9 mouse cellular contexts compared by ENCODE assay signal in genomic region chr7:105553456-105554211, GRCm38 (mm10). TPM values are rescaled to one million over a fixed set of nuclear protein-coding genes. Genes with fewer than 3 reads are reported as not detected.
DNase-seq lines count a peak whose midpoint lies in the region; ATAC-seq and TF ChIP-seq lines count a peak whose summit lies in the region.
"Had no signal": no experiment of that assay in that cellular context is flagged by ENCODE, and none has a peak within 500 bp of the region (broad histone marks: within the 10 kb centered on the region; RNA-seq: fewer than 3 reads in every experiment).

No protein-coding gene starts in this region.

- H3K9ac ChIP-seq in heart, embryonic 13.5 days: peak overlapping the region; percentile 91
- H3K9ac ChIP-seq in ES-Bruce4 (ENCODE audit: low read depth, poor library complexity, severe bottlenecking): peak overlapping the region; percentile 51
- H3K9ac ChIP-seq in forebrain, embryonic 13.5 days: peak overlapping the region; percentile 83
- H3K9ac ChIP-seq in liver, embryonic 11.5 days (ENCODE audit: low read depth, low read length): peak overlapping the region; percentile 42; the same call in 1 of the 2 replicates

- ATAC-seq in heart, embryonic 13.5 days (ENCODE audit: extremely low read depth, insufficient number of reproducible peaks, low FRiP score, low TSS enrichment): no peak; the same call in 1 of the 2 replicates
- ATAC-seq in forebrain, embryonic 13.5 days: peak; percentile 12; the same call in 1 of the 2 replicates
- no peak for ATAC-seq in liver, embryonic 11.5 days (replicated peaks; ENCODE audit: low FRiP score)
- ATAC-seq in erythroid progenitor cell, adult 5-6 weeks (replicated peaks; ENCODE audit: low FRiP score, poor library complexity, severe bottlenecking): no peak

- peak overlapping the region; percentile 56 for H3K27ac ChIP-seq in heart, embryonic 13.5 days (replicated peaks)
- H3K27ac ChIP-seq in ES-Bruce4 (ENCODE audit: insufficient read depth, low read length): no peak overlapping the region
- peak overlapping the region; percentile 58; the same call in 1 of the 2 replicates for H3K27ac ChIP-seq in forebrain, embryonic 13.5 days
- no peak overlapping the region for H3K27ac ChIP-seq in liver, embryonic 11.5 days (ENCODE audit: low read depth, low read length)

- no peaks in the 10 kb centered on the region for H3K27me3 ChIP-seq in heart, embryonic 13.5 days (replicated peaks)
- no peaks in the 10 kb centered on the region for H3K27me3 ChIP-seq in ES-Bruce4 (ENCODE audit: control insufficient read depth, insufficient read depth, low read length, poor library complexity, severe bottlenecking)
- no peaks in the 10 kb centered on the region for H3K27me3 ChIP-seq in forebrain, embryonic 13.5 days
- H3K27me3 ChIP-seq in liver, embryonic 11.5 days (replicated peaks; ENCODE audit: control insufficient read depth, insufficient read depth, low read length): no peaks in the 10 kb centered on the region

- TF ChIP-seq POLR2A in ES-Bruce4 (IDR thresholded peaks at IDR 0.05; ENCODE audit: insufficient read depth, low read length): no peak

- H3K36me3 ChIP-seq in heart, embryonic 13.5 days: peaks cover 25% of the 10 kb centered on the region
- H3K36me3 ChIP-seq in ES-Bruce4 (ENCODE audit: control insufficient read depth, insufficient read depth, low read length, poor library complexity, severe bottlenecking): no peaks in the 10 kb centered on the region
- peaks cover 20% of the 10 kb centered on the region for H3K36me3 ChIP-seq in forebrain, embryonic 13.5 days (ENCODE audit: poor library complexity, severe bottlenecking)
- peaks cover 6% of the 10 kb centered on the region; the same call in 1 of the 2 replicates for H3K36me3 ChIP-seq in liver, embryonic 11.5 days (ENCODE audit: control insufficient read depth, insufficient read depth, low read length)

- peak overlapping the region; percentile 87 for H3K4me2 ChIP-seq in heart, embryonic 13.5 days
- peak overlapping the region; percentile 68 for H3K4me2 ChIP-seq in forebrain, embryonic 13.5 days
- peak overlapping the region; percentile 78 for H3K4me2 ChIP-seq in liver, embryonic 11.5 days

- TF ChIP-seq EP300 in ES-Bruce4 (IDR thresholded peaks at IDR 0.05; ENCODE audit: insufficient read depth, low read depth, low read length): no peak

- peaks cover 22% of the 10 kb centered on the region for H3K4me1 ChIP-seq in heart, embryonic 13.5 days
- H3K4me1 ChIP-seq in ES-Bruce4 (ENCODE audit: control insufficient read depth, insufficient read depth, low read length): peaks cover 2% of the 10 kb centered on the region
- peaks cover 19% of the 10 kb centered on the region for H3K4me1 ChIP-seq in forebrain, embryonic 13.5 days
- peaks cover 13% of the 10 kb centered on the region for H3K4me1 ChIP-seq in liver, embryonic 11.5 days (replicated peaks; ENCODE audit: control insufficient read depth, insufficient read depth, low read length)

- H3K9me3 ChIP-seq in heart, embryonic 13.5 days: no peaks in the 10 kb centered on the region
- H3K9me3 ChIP-seq in ES-Bruce4 (replicated peaks; ENCODE audit: control insufficient read depth, insufficient read depth, low read length, poor library complexity, severe bottlenecking): no peaks in the 10 kb centered on the region
- H3K9me3 ChIP-seq in forebrain, embryonic 13.5 days (replicated peaks): no peaks in the 10 kb centered on the region
- H3K9me3 ChIP-seq in liver, embryonic 11.5 days (ENCODE audit: control insufficient read depth, low read length): no peaks in the 10 kb centered on the region

- 32% methylated on average over 27 of the region's 27 CpGs for WGBS in heart, embryonic 13.5 days
- 29% methylated on average over 26 of the region's 27 CpGs for WGBS in forebrain, embryonic 13.5 days
- WGBS in liver, embryonic 11.5 days: 33% methylated on average over 27 of the region's 27 CpGs

- DNase-seq in heart, adult 9 months (ENCODE audit: low spot score in 2 of 2): no peak
- no peak for DNase-seq in liver, embryonic 11.5 days (ENCODE audit: low spot score)
- DNase-seq in B cell, adult 2 months: no peak
- DNase-seq in frontal cortex, postnatal 36 days (ENCODE audit: low spot score in 2 of 2): no peak

- peak overlapping the region; percentile 84 for H3K4me3 ChIP-seq in heart, embryonic 13.5 days
- H3K4me3 ChIP-seq in ES-Bruce4 (ENCODE audit: low read depth, low read length): peak overlapping the region; percentile 73
- peak overlapping the region; percentile 76 for H3K4me3 ChIP-seq in forebrain, embryonic 13.5 days
- peak overlapping the region; percentile 70 for H3K4me3 ChIP-seq in liver, embryonic 11.5 days (ENCODE audit: low read depth, low read length)

- TF ChIP-seq CTCF in ES-Bruce4 (IDR thresholded peaks at IDR 0.05; ENCODE audit: low read depth, low read length): no peak

RNA-seq across cellular contexts. Expression of gene Smpd1, which starts 0.5 kb away (rescaled TPM):
- 50.0 and 55.7 TPM in 2 replicates for polyA plus RNA-seq in heart, embryonic 13.5 days (2015; fragmentation: Nextera tagmentation; extraction: Ambion mirVana)
- polyA plus RNA-seq in ES-Bruce4 (2011; ENCODE audit: insufficient read depth, insufficient read length, low read depth, missing spikeins): 16.2 and 17.1 TPM in 2 replicates
- polyA plus RNA-seq in forebrain, embryonic 13.5 days (2015; fragmentation: Nextera tagmentation; extraction: Ambion mirVana): 48.5 and 53.9 TPM in 2 replicates
- polyA plus RNA-seq in liver, embryonic 11.5 days (2014; fragmentation: Nextera tagmentation; extraction: Ambion mirVana): 33.6 and 40.8 TPM in 2 replicates
- total RNA-seq in erythroid progenitor cell, adult 5-6 weeks (2015; ENCODE audit: low replicate concordance): 7.5 and 13.3 TPM in 2 replicates
- total RNA-seq in erythroid progenitor cell, adult 5-6 weeks (2017; ENCODE audit: low replicate concordance): 9.5 and 13.1 TPM in 2 replicates

RNA-seq across cellular contexts. Expression of gene Apbb1, which starts 27.8 kb away (rescaled TPM):
- 45.6 and 48.3 TPM in 2 replicates for polyA plus RNA-seq in heart, embryonic 13.5 days (2015; fragmentation: Nextera tagmentation; extraction: Ambion mirVana)
- polyA plus RNA-seq in ES-Bruce4 (2011; ENCODE audit: insufficient read depth, insufficient read length, low read depth, missing spikeins): 14.7 and 16.0 TPM in 2 replicates
- polyA plus RNA-seq in forebrain, embryonic 13.5 days (2015; fragmentation: Nextera tagmentation; extraction: Ambion mirVana): 186 and 199 TPM in 2 replicates
- 17.1 and 18.7 TPM in 2 replicates for polyA plus RNA-seq in liver, embryonic 11.5 days (2014; fragmentation: Nextera tagmentation; extraction: Ambion mirVana)
- total RNA-seq in erythroid progenitor cell, adult 5-6 weeks (2015; ENCODE audit: low replicate concordance): not detected in 2 replicates
- total RNA-seq in erythroid progenitor cell, adult 5-6 weeks (2017; ENCODE audit: low replicate concordance): 7.3 TPM in 1 of 2 replicates, not detected in the other

RNA-seq across cellular contexts. Expression of gene Hpx, which starts 46.3 kb away (rescaled TPM):
- polyA plus RNA-seq in heart, embryonic 13.5 days (2015; fragmentation: Nextera tagmentation; extraction: Ambion mirVana): 0.72 and 5.2 TPM in 2 replicates
- not detected in 2 replicates for polyA plus RNA-seq in ES-Bruce4 (2011; ENCODE audit: insufficient read depth, insufficient read length, low read depth, missing spikeins)
- 0.26 TPM in 1 of 2 replicates, not detected in the other for polyA plus RNA-seq in forebrain, embryonic 13.5 days (2015; fragmentation: Nextera tagmentation; extraction: Ambion mirVana)
- 66.3 TPM in 2 replicates for polyA plus RNA-seq in liver, embryonic 11.5 days (2014; fragmentation: Nextera tagmentation; extraction: Ambion mirVana)
- not detected in 2 replicates for total RNA-seq in erythroid progenitor cell, adult 5-6 weeks (2015; ENCODE audit: low replicate concordance)
- total RNA-seq in erythroid progenitor cell, adult 5-6 weeks (2017; ENCODE audit: low replicate concordance): not detected in 2 replicates
- total RNA-seq: layer of hippocampus, postnatal 14 days had no signal

Comparison
In these comparisons a context has a peak if more than half of its experiments do, and no peak if none do; other contexts are left out.
1. H3K27ac ChIP-seq: peak in heart, embryonic 13.5 days (single experiment) and forebrain, embryonic 13.5 days (single experiment); none in ES-Bruce4 (single experiment) and liver, embryonic 11.5 days (single experiment).
2. RNA of gene Hpx, which starts 46.3 kb away (polyA plus RNA-seq): 66.3 TPM in liver, embryonic 11.5 days; 0.72 to 5.2 TPM in heart, embryonic 13.5 days, not detected in ES-Bruce4 and 0.26 TPM in forebrain, embryonic 13.5 days; every median in the first group is over 10 times any median in the second.
3. Peak in every context shown above with its lines, with median percentiles within 50 percentile points of each other: H3K4me2 ChIP-seq, H3K4me3 ChIP-seq and H3K9ac ChIP-seq.